Mouse (Mus musculus) ovary, adult 18-20 months (tissue): ENCODE data around the gene Grifin.

Source experiments
- DNase-seq: peaks from one replicate; pipeline ENCODE4 v3.0.0; 2022; ENCODE audit warnings: low spot score, mixed read lengths

Grifin gene

GRCm38 (mm10) chr5:140549306-140550047 is 15.4 kb downstream of the Grifin start:
- DNase-seq: no peak

- DNase-seq: no peak
These were observed 18.5 kb downstream of the Grifin start for GRCm38 (mm10) chr5:140546332-140546731.

- no peak for DNase-seq
These were observed 19.2 kb downstream of the Grifin start for GRCm38 (mm10) chr5:140545651-140546050.

GRCm38 (mm10) chr5:140542811-140543575 is 21.9 kb downstream of the Grifin start:
- no peak for DNase-seq

- DNase-seq: no peak
These were observed 24.8 kb downstream of the Grifin start for GRCm38 (mm10) chr5:140540106-140540505.

GRCm38 (mm10) chr5:140538111-140538683 is 26.7 kb downstream of the Grifin start:
- no peak for DNase-seq

- DNase-seq: no peak
These were observed 38.1 kb downstream of the Grifin start for GRCm38 (mm10) chr5:140526754-140527153.

- no peak for DNase-seq
These were observed 43.7 kb downstream of the Grifin start for GRCm38 (mm10) chr5:140521196-140521595.

- DNase-seq: no peak
These were observed 47.0 kb downstream of the Grifin start for GRCm38 (mm10) chr5:140517921-140518230.

GRCm38 (mm10) chr5:140517159-140517920 is 47.5 kb downstream of the Grifin start:
- no peak for DNase-seq

GRCm38 (mm10) chr5:140514799-140515486 is 49.9 kb downstream of the Grifin start:
- no peak for DNase-seq

GRCm38 (mm10) chr5:140513921-140514320 is 51.0 kb downstream of the Grifin start:
- DNase-seq: no peak
